Mouse (Mus musculus): ENCODE data around the gene Nacad. TPM values are rescaled to one million over a fixed set of nuclear protein-coding genes. Genes with fewer than 3 reads are reported as not detected.

The Nacad gene
- polyA plus RNA-seq, 1 experiment from 2014 or later = 56.3 TPM

DNA sequence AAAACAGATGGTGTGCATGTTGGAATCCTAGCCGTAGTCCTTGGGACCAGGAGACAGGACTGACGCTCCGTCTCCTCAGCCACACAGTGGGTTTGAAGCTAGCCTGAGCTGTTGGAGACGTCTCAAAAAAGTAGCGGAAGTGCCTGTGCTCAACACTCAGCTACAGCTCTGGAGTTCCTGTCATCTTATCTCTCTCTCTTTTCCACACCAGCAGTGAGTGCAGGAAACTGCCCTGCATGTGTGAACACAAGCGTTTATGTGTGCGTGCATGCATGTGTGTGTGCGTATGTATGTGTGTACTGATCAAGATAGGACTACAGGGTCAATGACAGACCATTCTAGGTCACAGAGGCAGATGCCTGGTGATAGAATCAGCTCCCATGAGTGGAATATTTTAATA, 37.9 kb downstream of the Nacad start:
- Histone ChIP-seq H3K27ac (no peak overlapping the region), H3K36me3 (replicated peaks) (peaks cover 27% of the 10 kb centered on the region)
- ATAC-seq (ENCODE audit: low FRiP score) = no peak

DNA sequence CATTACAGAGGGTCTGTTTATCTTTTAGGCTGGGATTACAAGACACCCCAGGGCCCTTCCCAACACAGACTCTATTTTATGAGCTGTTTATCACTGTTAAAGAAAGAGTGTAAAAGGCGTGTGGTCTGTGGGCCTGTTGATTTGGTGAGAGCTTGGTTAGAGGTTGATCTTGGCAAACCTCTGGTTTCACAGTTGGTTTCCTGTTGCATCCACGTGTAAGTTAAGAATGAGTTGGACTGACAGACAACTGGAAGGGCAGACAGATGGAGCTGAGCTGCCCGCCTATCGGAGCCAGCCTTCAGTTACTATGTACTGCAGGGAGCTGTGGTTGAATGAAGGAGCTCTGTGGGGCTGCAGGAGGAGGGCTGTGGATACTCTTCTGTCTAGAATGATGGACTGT, 39.4 kb downstream of the Nacad start:
- WGBS = 91% methylated on average over 4 of the region's 4 CpGs
- H3K27me3 ChIP-seq = no peaks in the 10 kb centered on the region
- H3K4me1 ChIP-seq = peaks cover 10% of the 10 kb centered on the region; the same call in 1 of the 2 replicates
- H3K36me3 ChIP-seq (replicated peaks) = peaks cover 23% of the 10 kb centered on the region
- no peak overlapping the region for H3K27ac ChIP-seq
- no peak overlapping the region for H3K4me3 ChIP-seq (replicated peaks)
- no peaks in the 10 kb centered on the region for H3K9me3 ChIP-seq
- H3K9ac ChIP-seq = no peak overlapping the region
- no peak for ATAC-seq (ENCODE audit: low FRiP score)
- no peak overlapping the region for H3K4me2 ChIP-seq

More for the DNA sequence above, 37.9 kb downstream of the Nacad start:
- H3K4me1 ChIP-seq = peaks cover 10% of the 10 kb centered on the region; the same call in 1 of the 2 replicates
- H3K9me3 ChIP-seq = no peaks in the 10 kb centered on the region
- no peaks in the 10 kb centered on the region for H3K27me3 ChIP-seq
- no peak overlapping the region for H3K4me3 ChIP-seq (replicated peaks)
- no peak overlapping the region for H3K9ac ChIP-seq
- 87% methylated on average over 8 of the region's 8 CpGs for WGBS
- H3K4me2 ChIP-seq = no peak overlapping the region

DNA sequence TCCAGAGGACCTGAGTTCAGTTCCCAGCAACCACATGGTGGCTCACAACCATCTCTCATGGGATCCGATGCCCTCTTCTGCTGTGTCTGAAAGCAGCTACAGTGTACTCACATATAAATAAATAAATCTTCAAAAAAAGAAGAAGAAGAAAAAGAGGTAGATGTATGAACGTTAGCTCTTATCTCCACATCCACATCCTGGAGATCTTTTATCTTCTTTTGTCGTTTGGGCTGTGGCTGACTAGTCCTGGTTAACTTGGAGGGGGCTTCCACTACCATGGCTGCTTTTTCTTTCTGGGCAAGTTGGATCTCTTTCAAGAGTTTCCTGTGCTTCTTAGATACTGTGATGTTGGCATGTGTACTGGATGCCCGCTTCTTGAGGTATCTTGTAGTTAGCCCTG, 42.7 kb downstream of the Nacad start:
- WGBS = 96% methylated on average over 4 of the region's 4 CpGs

GRCm38 (mm10) chr11:6562359-6562758, 43.5 kb downstream of the Nacad start:
- no peaks in the 10 kb centered on the region for H3K4me1 ChIP-seq
- H3K9ac ChIP-seq = no peak overlapping the region
- H3K27me3 ChIP-seq = no peaks in the 10 kb centered on the region
- WGBS = 87% methylated on average over 6 of the region's 6 CpGs
- no peak overlapping the region for H3K27ac ChIP-seq
- H3K4me2 ChIP-seq = no peak overlapping the region
- ATAC-seq (ENCODE audit: low FRiP score) = no peak
- H3K4me3 ChIP-seq (replicated peaks) = no peak overlapping the region
- no peaks in the 10 kb centered on the region for H3K9me3 ChIP-seq
- peaks cover 15% of the 10 kb centered on the region for H3K36me3 ChIP-seq (replicated peaks)

More for the DNA sequence above, 42.7 kb downstream of the Nacad start:
- Histone ChIP-seq H3K36me3 (replicated peaks) (peaks cover 15% of the 10 kb centered on the region), H3K27ac (no peak overlapping the region), H3K27me3 (no peaks in the 10 kb centered on the region), H3K4me1 (no peaks in the 10 kb centered on the region), H3K9me3 (no peaks in the 10 kb centered on the region), H3K4me2 (no peak overlapping the region), H3K4me3 (replicated peaks) (no peak overlapping the region), H3K9ac (no peak overlapping the region)
- ATAC-seq (ENCODE audit: low FRiP score) = no peak

GRCm38 (mm10) chr11:6561474-6561873, 44.4 kb downstream of the Nacad start:
- H3K27ac ChIP-seq = no peak overlapping the region
- no peak overlapping the region for H3K4me3 ChIP-seq (replicated peaks)
- H3K36me3 ChIP-seq (replicated peaks) = peaks cover 20% of the 10 kb centered on the region
- no peaks in the 10 kb centered on the region for H3K27me3 ChIP-seq
- no peaks in the 10 kb centered on the region for H3K4me1 ChIP-seq
- H3K9me3 ChIP-seq = no peaks in the 10 kb centered on the region
- H3K4me2 ChIP-seq = no peak overlapping the region
- 92% methylated on average over 4 of the region's 4 CpGs for WGBS
- no peak for ATAC-seq (ENCODE audit: low FRiP score)
- no peak overlapping the region for H3K9ac ChIP-seq

DNA sequence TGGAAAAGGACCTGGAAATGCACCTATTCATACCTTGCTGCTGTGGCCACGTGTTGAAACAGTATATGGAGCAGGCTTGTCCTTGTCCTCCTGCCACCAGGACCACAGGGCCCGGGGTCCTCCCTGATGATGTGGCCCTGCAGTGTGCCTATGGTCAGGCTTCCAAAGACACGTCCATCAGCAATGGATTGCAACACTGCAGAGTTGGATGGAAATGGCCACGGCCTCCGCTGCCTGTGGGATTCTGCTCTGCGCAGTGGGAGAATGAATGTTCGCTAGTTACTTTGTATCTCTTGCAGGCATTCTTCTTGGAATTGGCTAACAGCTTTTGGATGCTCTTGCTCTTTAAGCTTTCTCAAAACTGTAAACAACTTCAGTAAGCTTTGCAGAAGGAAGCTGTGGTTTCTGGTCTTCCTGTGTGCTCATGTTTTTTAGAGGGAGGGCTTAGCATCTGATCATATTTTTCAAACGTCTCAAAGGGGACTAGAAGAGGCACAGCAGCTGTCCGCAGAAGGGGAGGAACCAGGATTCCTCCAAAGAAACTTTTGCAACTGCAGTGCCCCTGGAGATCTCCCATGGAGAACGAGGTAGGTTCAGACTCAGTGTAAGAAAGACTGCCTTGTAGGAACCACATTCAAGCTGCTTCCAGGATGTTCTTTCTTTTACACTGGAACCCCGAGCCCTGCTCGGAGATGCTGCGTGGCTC, 45.0 kb downstream of the Nacad start:
- H3K9ac ChIP-seq = no peak overlapping the region
- no peak overlapping the region for H3K27ac ChIP-seq
- no peak overlapping the region for H3K4me3 ChIP-seq (replicated peaks)
- 93% methylated on average over 13 of the region's 13 CpGs for WGBS
- no peaks in the 10 kb centered on the region for H3K4me1 ChIP-seq
- H3K36me3 ChIP-seq (replicated peaks) = peaks cover 20% of the 10 kb centered on the region
- H3K4me2 ChIP-seq = no peak overlapping the region
- no peaks in the 10 kb centered on the region for H3K27me3 ChIP-seq
- no peaks in the 10 kb centered on the region for H3K9me3 ChIP-seq
- no peak for ATAC-seq (ENCODE audit: low FRiP score)

DNA sequence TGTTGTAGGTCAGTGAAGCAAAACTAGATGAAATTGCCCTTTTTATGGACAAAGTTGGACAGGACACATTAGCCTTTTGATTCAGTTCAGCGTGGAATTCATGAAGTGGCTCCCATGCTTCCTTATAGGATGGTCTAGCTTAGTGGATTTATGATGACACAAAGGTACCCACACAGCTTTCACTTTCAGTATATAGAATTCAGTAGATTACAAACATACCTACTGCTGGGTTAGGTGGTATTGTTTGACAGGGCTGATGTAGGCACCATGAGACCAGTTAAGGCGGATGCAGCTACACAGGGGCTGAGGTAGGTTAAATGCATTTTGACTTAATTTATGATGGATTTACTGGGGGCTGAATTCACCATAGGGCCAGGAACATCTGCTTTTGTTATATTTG, 45.9 kb downstream of the Nacad start:
- 86% methylated on average over 2 of the region's 2 CpGs for WGBS
- no peak overlapping the region for H3K27ac ChIP-seq
- H3K9me3 ChIP-seq = no peaks in the 10 kb centered on the region
- H3K4me3 ChIP-seq (replicated peaks) = no peak overlapping the region
- H3K4me1 ChIP-seq = peaks cover 6% of the 10 kb centered on the region
- no peaks in the 10 kb centered on the region for H3K27me3 ChIP-seq
- H3K9ac ChIP-seq = no peak overlapping the region
- ATAC-seq (ENCODE audit: low FRiP score) = no peak
- no peak overlapping the region for H3K4me2 ChIP-seq
- peaks cover 20% of the 10 kb centered on the region for H3K36me3 ChIP-seq (replicated peaks)

GRCm38 (mm10) chr11:6558234-6558633, 47.6 kb downstream of the Nacad start:
- Histone ChIP-seq H3K9ac (no peak overlapping the region), H3K9me3 (no peaks in the 10 kb centered on the region), H3K27me3 (no peaks in the 10 kb centered on the region), H3K27ac (no peak overlapping the region), H3K4me1 (peaks cover 15% of the 10 kb centered on the region), H3K4me2 (no peak overlapping the region), H3K4me3 (replicated peaks) (no peak overlapping the region), H3K36me3 (replicated peaks) (peaks cover 16% of the 10 kb centered on the region)
- ATAC-seq (ENCODE audit: low FRiP score) = no peak
- 89% methylated on average over 3 of the region's 3 CpGs for WGBS

GRCm38 (mm10) chr11:6550201-6550600, 55.7 kb downstream of the Nacad start:
- Histone ChIP-seq H3K4me3 (replicated peaks) (no peak overlapping the region), H3K4me1 (peaks cover 19% of the 10 kb centered on the region), H3K9ac (no peak overlapping the region), H3K4me2 (no peak overlapping the region), H3K27ac (no peak overlapping the region), H3K27me3 (no peaks in the 10 kb centered on the region), H3K9me3 (no peaks in the 10 kb centered on the region), H3K36me3 (replicated peaks) (peaks cover 6% of the 10 kb centered on the region)
- ATAC-seq (ENCODE audit: low FRiP score) = no peak
- WGBS = 96% methylated on average over 3 of the region's 3 CpGs

DNA sequence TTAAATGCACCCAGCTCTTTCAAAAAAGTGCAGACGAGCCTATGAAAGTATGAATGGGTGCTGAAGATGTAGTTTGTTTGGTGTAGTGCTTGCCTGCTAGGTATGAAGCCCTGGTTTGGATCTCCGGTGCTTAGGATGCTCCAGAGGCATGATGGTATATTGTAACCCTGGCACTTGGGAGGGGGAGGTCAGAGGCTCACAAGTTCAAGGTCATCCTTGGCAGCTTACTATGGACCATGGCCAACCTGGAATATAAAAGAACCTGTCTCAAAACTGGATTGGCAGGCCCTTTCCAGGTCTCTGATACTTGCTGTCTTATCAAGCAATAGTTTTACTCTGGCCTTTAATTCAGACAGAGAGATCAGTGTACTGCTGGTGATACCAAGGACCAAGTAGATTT, 56.1 kb downstream of the Nacad start:
- Histone ChIP-seq H3K4me1 (peaks cover 15% of the 10 kb centered on the region), H3K9me3 (no peaks in the 10 kb centered on the region), H3K4me3 (replicated peaks) (no peak overlapping the region), H3K27ac (no peak overlapping the region), H3K9ac (no peak overlapping the region), H3K4me2 (no peak overlapping the region), H3K36me3 (replicated peaks) (peaks cover 6% of the 10 kb centered on the region), H3K27me3 (no peaks in the 10 kb centered on the region)
- no peak for ATAC-seq (ENCODE audit: low FRiP score)
- 95% methylated on average over 2 of the region's 2 CpGs for WGBS

Other genes starting within 250 kb of the Nacad start
- 22.8 and 26.0 TPM in 2 replicates for gene Zmiz2, start 217.0 kb downstream of the Nacad start, polyA plus RNA-seq (2016; fragmentation: Nextera tagmentation; extraction: Ambion mirVana)
- 4,594 and 4,665 TPM in 2 replicates for gene Ppia, start 190.6 kb downstream of the Nacad start, polyA plus RNA-seq (2016; fragmentation: Nextera tagmentation; extraction: Ambion mirVana)
- gene H2afv, start 161.6 kb downstream of the Nacad start, polyA plus RNA-seq (2016; fragmentation: Nextera tagmentation; extraction: Ambion mirVana) = 853 and 916 TPM in 2 replicates
- gene Purb, start 130.1 kb downstream of the Nacad start, polyA plus RNA-seq (2016; fragmentation: Nextera tagmentation; extraction: Ambion mirVana) = 15.9 and 17.9 TPM in 2 replicates
- 0.31 and 0.63 TPM in 2 replicates for gene Myo1g, start 85.1 kb downstream of the Nacad start, polyA plus RNA-seq (2016; fragmentation: Nextera tagmentation; extraction: Ambion mirVana)
- 89.9 and 90.7 TPM in 2 replicates for gene Ccm2, start 59.2 kb downstream of the Nacad start, polyA plus RNA-seq (2016; fragmentation: Nextera tagmentation; extraction: Ambion mirVana)
- 46.7 and 48.7 TPM in 2 replicates for gene Tbrg4, start 20.0 kb upstream of the Nacad start, polyA plus RNA-seq (2016; fragmentation: Nextera tagmentation; extraction: Ambion mirVana)
- not detected in 2 replicates for gene Wap, start 32.6 kb upstream of the Nacad start, polyA plus RNA-seq (2016; fragmentation: Nextera tagmentation; extraction: Ambion mirVana)
- gene Ramp3, start 52.5 kb upstream of the Nacad start, polyA plus RNA-seq (2016; fragmentation: Nextera tagmentation; extraction: Ambion mirVana) = 2.5 and 3.1 TPM in 2 replicates
- gene Gm11983, start 231.6 kb upstream of the Nacad start, polyA plus RNA-seq (2016; fragmentation: Nextera tagmentation; extraction: Ambion mirVana) = not detected in 2 replicates